Mouse (Mus musculus) neural tube, embryonic 13.5 days (tissue): ENCODE measurements around the gene Gm17606. TPM values are rescaled to one million over a fixed set of nuclear protein-coding genes. Genes with fewer than 3 reads are reported as not detected.

ENCODE experiments used
- ATAC-seq: fragments of 200-750 bp; cut with Nextera tagmentation; 2 replicates; pipeline ENCODE4 v1.8.0; 2017; ENCODE audit warnings: low read depth, mild to moderate bottlenecking, moderate TSS enrichment, moderate library complexity
- H3K27ac ChIP-seq: fragments of 300-500 bp; sonication (generic); replicated peaks from 2 replicates; pipeline ENCODE4 v1.5.1; 2015; ENCODE audit warnings: moderate library complexity, mild to moderate bottlenecking, inconsistent platforms
- H3K27me3 ChIP-seq: fragments of 300-500 bp; sonication (generic); 2 replicates; pipeline ENCODE4 v1.6.1; 2015; ENCODE audit warnings: mild to moderate bottlenecking, inconsistent platforms
- H3K36me3 ChIP-seq: fragments of 300-500 bp; sonication (generic); 2 replicates; pipeline ENCODE4 v1.6.1; 2015; ENCODE audit warnings: mild to moderate bottlenecking, inconsistent platforms
- H3K4me1 ChIP-seq: fragments of 300-500 bp; sonication (generic); replicated peaks from 2 replicates; pipeline ENCODE4 v1.6.1; 2015; ENCODE audit warnings: inconsistent platforms
- H3K4me2 ChIP-seq: fragments of 300-500 bp; sonication (generic); 2 replicates; pipeline ENCODE4 v1.6.1; 2015; ENCODE audit warnings: inconsistent platforms, mild to moderate bottlenecking, moderate library complexity
- H3K4me3 ChIP-seq: fragments of 300-500 bp; sonication (generic); 2 replicates; pipeline ENCODE4 v1.5.1; 2015; ENCODE audit warnings: mild to moderate bottlenecking, inconsistent platforms
- H3K9ac ChIP-seq: fragments of 300-500 bp; sonication (generic); 2 replicates; pipeline ENCODE4 v1.6.1; 2015; ENCODE audit warnings: moderate library complexity, mild to moderate bottlenecking, inconsistent platforms
- H3K9me3 ChIP-seq: fragments of 300-500 bp; sonication (generic); 2 replicates; pipeline ENCODE4 v1.6.1; 2016; ENCODE audit warnings: inconsistent platforms
- WGBS: fragments of 180-500 bp; shearing (Covaris S2); methylation state at CpG from one replicate; pipeline ENCODE4 v1.1.7; 2015; 5-methylcytosine and 5-hydroxymethylcytosine counted together
- polyA plus RNA-seq: library from polyadenylated mRNA; unstranded; fragments of >200 nt; fragmentation: Nextera tagmentation; extraction: Ambion mirVana; gene quantifications from 2 replicates; pipeline ENCODE4 v1.2.1, GENCODE M21; 2015

The Gm17606 gene
- polyA plus RNA-seq, 1 experiment from 2014 or later = not detected

GRCm38 (mm10) chr14:54646455-54646854 lies 5.7 kb downstream of the Gm17606 start:
- H3K4me1 ChIP-seq = peaks cover 38% of the 10 kb centered on the region
- no peaks in the 10 kb centered on the region for H3K27me3 ChIP-seq
- 94% methylated on average over 17 of the region's 17 CpGs for WGBS
- peaks cover 91% of the 10 kb centered on the region for H3K36me3 ChIP-seq
- no peak overlapping the region for H3K4me2 ChIP-seq
- no peak overlapping the region for H3K4me3 ChIP-seq
- no peaks in the 10 kb centered on the region for H3K9me3 ChIP-seq
- no peak for ATAC-seq
- no peak overlapping the region for H3K9ac ChIP-seq
- no peak overlapping the region for H3K27ac ChIP-seq

GRCm38 (mm10) chr14:54646898-54647636 lies 6.3 kb downstream of the Gm17606 start:
- no peak overlapping the region for H3K9ac ChIP-seq
- H3K27me3 ChIP-seq = no peaks in the 10 kb centered on the region
- WGBS = 91% methylated on average over 8 of the region's 8 CpGs
- H3K4me1 ChIP-seq = peaks cover 43% of the 10 kb centered on the region
- no peak overlapping the region for H3K27ac ChIP-seq
- H3K36me3 ChIP-seq = peaks cover 95% of the 10 kb centered on the region
- ATAC-seq = no peak
- H3K4me2 ChIP-seq = no peak overlapping the region
- H3K9me3 ChIP-seq = no peaks in the 10 kb centered on the region
- H3K4me3 ChIP-seq = no peak overlapping the region

- no peaks in the 10 kb centered on the region for H3K9me3 ChIP-seq
- no peak overlapping the region for H3K9ac ChIP-seq
- no peak overlapping the region for H3K4me3 ChIP-seq
- no peak overlapping the region for H3K27ac ChIP-seq
- H3K4me2 ChIP-seq = no peak overlapping the region
- peaks cover 49% of the 10 kb centered on the region for H3K4me1 ChIP-seq
- WGBS = 81% methylated on average over 4 of the region's 4 CpGs
- ATAC-seq = no peak
- H3K36me3 ChIP-seq = peaks cover 87% of the 10 kb centered on the region
- no peaks in the 10 kb centered on the region for H3K27me3 ChIP-seq
Observed at GRCm38 (mm10) chr14:54647900-54648299, 7.1 kb downstream of the Gm17606 start.

- peak; percentile 30 for ATAC-seq
- Histone ChIP-seq H3K27me3 (no peaks in the 10 kb centered on the region), H3K36me3 (peaks cover 66% of the 10 kb centered on the region), H3K4me2 (peak overlapping the region; percentile 80), H3K27ac (peak overlapping the region; percentile 46), H3K4me1 (peaks cover 57% of the 10 kb centered on the region), H3K4me3 (peak overlapping the region; percentile 69), H3K9ac (no peak overlapping the region), H3K9me3 (no peaks in the 10 kb centered on the region)
- 69% methylated on average over 23 of the region's 23 CpGs for WGBS
Observed at GRCm38 (mm10) chr14:54650621-54651454, 10.1 kb downstream of the Gm17606 start.

- WGBS = 81% methylated on average over 4 of the region's 4 CpGs
- H3K9me3 ChIP-seq = no peaks in the 10 kb centered on the region
- peak overlapping the region; percentile 92 for H3K9ac ChIP-seq
- H3K27ac ChIP-seq = peak overlapping the region; percentile 46
- peaks cover 57% of the 10 kb centered on the region for H3K4me1 ChIP-seq
- peaks cover 66% of the 10 kb centered on the region for H3K36me3 ChIP-seq
- H3K4me3 ChIP-seq = peak overlapping the region; percentile 69
- ATAC-seq = 0 out of 2 replicates have a peak, but pooled peaks have one; percentile 13
- H3K4me2 ChIP-seq = peak overlapping the region; percentile 80
- no peaks in the 10 kb centered on the region for H3K27me3 ChIP-seq
Observed at GRCm38 (mm10) chr14:54651556-54651955, 10.8 kb downstream of the Gm17606 start.

- peaks cover 55% of the 10 kb centered on the region for H3K4me1 ChIP-seq
- H3K4me3 ChIP-seq = peak overlapping the region; percentile 69
- H3K27ac ChIP-seq = peak overlapping the region; percentile 92
- WGBS = 1% methylated on average over 7 of the region's 7 CpGs
- peaks cover 66% of the 10 kb centered on the region for H3K36me3 ChIP-seq
- ATAC-seq = peak; percentile 16
- H3K9ac ChIP-seq = peak overlapping the region; percentile 92
- peak overlapping the region; percentile 80 for H3K4me2 ChIP-seq
- no peaks in the 10 kb centered on the region for H3K9me3 ChIP-seq
- H3K27me3 ChIP-seq = no peaks in the 10 kb centered on the region
Observed at GRCm38 (mm10) chr14:54652787-54653186, 12.0 kb downstream of the Gm17606 start.

GRCm38 (mm10) chr14:54653496-54653895 lies 12.7 kb downstream of the Gm17606 start:
- peak overlapping the region; percentile 69 for H3K4me3 ChIP-seq
- no peaks in the 10 kb centered on the region for H3K9me3 ChIP-seq
- under 1% methylated on average over 12 of the region's 12 CpGs for WGBS
- H3K36me3 ChIP-seq = peaks cover 66% of the 10 kb centered on the region
- ATAC-seq = peak; percentile 85
- H3K4me2 ChIP-seq = peak overlapping the region; percentile 80
- no peaks in the 10 kb centered on the region for H3K27me3 ChIP-seq
- H3K9ac ChIP-seq = peak overlapping the region; percentile 92
- peaks cover 48% of the 10 kb centered on the region for H3K4me1 ChIP-seq
- peak overlapping the region; percentile 92 for H3K27ac ChIP-seq

GRCm38 (mm10) chr14:54660009-54660408 lies 19.3 kb downstream of the Gm17606 start:
- no peaks in the 10 kb centered on the region for H3K9me3 ChIP-seq
- no peak overlapping the region for H3K27ac ChIP-seq
- no peak overlapping the region for H3K4me3 ChIP-seq
- H3K27me3 ChIP-seq = no peaks in the 10 kb centered on the region
- 93% methylated on average over 2 of the region's 2 CpGs for WGBS
- no peak overlapping the region for H3K9ac ChIP-seq
- ATAC-seq = no peak
- no peaks in the 10 kb centered on the region for H3K4me1 ChIP-seq
- H3K4me2 ChIP-seq = no peak overlapping the region
- H3K36me3 ChIP-seq = peaks cover 99% of the 10 kb centered on the region

GRCm38 (mm10) chr14:54664477-54665222 lies 23.9 kb downstream of the Gm17606 start:
- Histone ChIP-seq H3K9me3 (no peaks in the 10 kb centered on the region), H3K27me3 (no peaks in the 10 kb centered on the region), H3K27ac (no peak overlapping the region), H3K4me1 (no peaks in the 10 kb centered on the region), H3K9ac (no peak overlapping the region), H3K36me3 (peaks cover 97% of the 10 kb centered on the region), H3K4me3 (no peak overlapping the region), H3K4me2 (no peak overlapping the region)
- WGBS = 91% methylated on average over 10 of the region's 10 CpGs
- no peak for ATAC-seq

GRCm38 (mm10) chr14:54669381-54669780 lies 28.6 kb downstream of the Gm17606 start:
- H3K4me1 ChIP-seq = no peaks in the 10 kb centered on the region
- H3K27ac ChIP-seq = no peak overlapping the region
- peaks cover 88% of the 10 kb centered on the region for H3K36me3 ChIP-seq
- no peak overlapping the region for H3K4me3 ChIP-seq
- H3K4me2 ChIP-seq = no peak overlapping the region
- H3K9me3 ChIP-seq = no peaks in the 10 kb centered on the region
- no peak overlapping the region for H3K9ac ChIP-seq
- WGBS = 79% methylated on average over 4 of the region's 4 CpGs
- no peaks in the 10 kb centered on the region for H3K27me3 ChIP-seq
- ATAC-seq = no peak

- no peaks in the 10 kb centered on the region for H3K9me3 ChIP-seq
- no peak overlapping the region for H3K4me2 ChIP-seq
- ATAC-seq = no peak
- H3K9ac ChIP-seq = no peak overlapping the region
- no peak overlapping the region for H3K27ac ChIP-seq
- no peaks in the 10 kb centered on the region for H3K27me3 ChIP-seq
- H3K36me3 ChIP-seq = peaks cover 83% of the 10 kb centered on the region
- no peaks in the 10 kb centered on the region for H3K4me1 ChIP-seq
- WGBS = 84% methylated on average over 2 of the region's 2 CpGs
- no peak overlapping the region for H3K4me3 ChIP-seq
Observed at GRCm38 (mm10) chr14:54674317-54674716, 33.6 kb downstream of the Gm17606 start.

- 97% methylated on average over 5 of the region's 5 CpGs for whole genome bisulfite sequencing
- no peaks in the 10 kb centered on the region for H3K4me1 ChIP-seq
- H3K36me3 ChIP-seq = peaks cover 83% of the 10 kb centered on the region
- H3K27me3 ChIP-seq = no peaks in the 10 kb centered on the region
- no peak overlapping the region for H3K4me3 ChIP-seq
- H3K4me2 ChIP-seq = no peak overlapping the region
- no peak for ATAC-seq
- H3K27ac ChIP-seq = no peak overlapping the region
- H3K9ac ChIP-seq = no peak overlapping the region
- H3K9me3 ChIP-seq = no peaks in the 10 kb centered on the region
Observed at GRCm38 (mm10) chr14:54676290-54676689, 35.5 kb downstream of the Gm17606 start.
